Mouse (Mus musculus) heart, embryonic 11.5 days (tissue): ENCODE measurements around the gene Hck. TPM values are rescaled to one million over a fixed set of nuclear protein-coding genes. Genes with fewer than 3 reads are reported as not detected.

Experiments
- ATAC-seq: fragments of 200-750 bp; cut with Nextera tagmentation; replicated peaks from 2 replicates; pipeline ENCODE4 v1.8.0; 2017; ENCODE audit warnings: moderate library complexity; ENCODE audit not compliant: insufficient number of reproducible peaks, low FRiP score, low TSS enrichment
- H3K27ac ChIP-seq: fragments of 300-500 bp; sonication (generic); 2 replicates; pipeline ENCODE4 v1.5.1; 2014; ENCODE audit warnings: mild to moderate bottlenecking, low read depth, low read length
- H3K27me3 ChIP-seq: fragments of 300-500 bp; sonication (generic); 2 replicates; pipeline ENCODE4 v1.6.1; 2014; ENCODE audit warnings: mild to moderate bottlenecking, low read length, mixed read lengths; ENCODE audit not compliant: control insufficient read depth, insufficient read depth
- H3K36me3 ChIP-seq: fragments of 300-500 bp; sonication (generic); 2 replicates; pipeline ENCODE4 v1.6.1; 2014; ENCODE audit warnings: mild to moderate bottlenecking, low read length, moderate library complexity, mixed read lengths; ENCODE audit not compliant: control insufficient read depth, insufficient read depth
- H3K4me1 ChIP-seq: fragments of 300-500 bp; sonication (generic); 2 replicates; pipeline ENCODE4 v1.6.1; 2014; ENCODE audit warnings: low read length; ENCODE audit not compliant: control insufficient read depth, insufficient read depth
- H3K4me2 ChIP-seq: fragments of 300-500 bp; sonication (generic); 2 replicates; pipeline ENCODE4 v1.6.1; 2014; ENCODE audit warnings: mild to moderate bottlenecking, moderate library complexity
- H3K4me3 ChIP-seq: fragments of 300-500 bp; sonication (generic); 2 replicates; pipeline ENCODE4 v1.5.1; 2014; ENCODE audit warnings: low read depth, low read length
- H3K9ac ChIP-seq: fragments of 300-500 bp; sonication (generic); 2 replicates; pipeline ENCODE4 v1.6.1; 2014; ENCODE audit warnings: mild to moderate bottlenecking, low read depth, low read length, moderate library complexity
- H3K9me3 ChIP-seq: fragments of 300-500 bp; sonication (generic); replicated peaks from 2 replicates; pipeline ENCODE4 v1.6.1; 2016; ENCODE audit warnings: low read length; ENCODE audit not compliant: control insufficient read depth
- WGBS: fragments of 180-500 bp; shearing (Covaris S2); extraction: QIAGEN DNeasy Blood & Tissue Kit; methylation state at CpG from one replicate; pipeline ENCODE4 v1.1.7; 2014; ENCODE audit not compliant: insufficient replicate concordance; 5-methylcytosine and 5-hydroxymethylcytosine counted together
- polyA plus RNA-seq: library from polyadenylated mRNA; unstranded; fragments of >200 nt; fragmentation: Nextera tagmentation; extraction: Ambion mirVana; gene quantifications from 2 replicates; pipeline ENCODE4 v1.2.1, GENCODE M21; 2014

Gene Hck
- polyA plus RNA-seq, 1 experiment from 2014 or later, result 1.6 TPM

GRCm38 (mm10) chr2:153191242-153191641, 83.0 kb downstream of the Hck start:
- no peak overlapping the region for H3K9ac ChIP-seq
- H3K4me1 ChIP-seq, result no peaks in the 10 kb centered on the region
- H3K4me2 ChIP-seq, result no peak overlapping the region
- no peak overlapping the region for H3K4me3 ChIP-seq
- H3K27me3 ChIP-seq, result no peaks in the 10 kb centered on the region
- H3K9me3 ChIP-seq, result no peaks in the 10 kb centered on the region
- 70% methylated on average over 2 of the region's 2 CpGs for WGBS
- no peak overlapping the region for H3K27ac ChIP-seq
- H3K36me3 ChIP-seq, result peaks cover 52% of the 10 kb centered on the region
- ATAC-seq, result no peak

- 83% methylated on average over 3 of the region's 3 CpGs for WGBS
- no peak for ATAC-seq
- H3K9ac ChIP-seq, result no peak overlapping the region
- no peaks in the 10 kb centered on the region for H3K27me3 ChIP-seq
- peaks cover 41% of the 10 kb centered on the region for H3K36me3 ChIP-seq
- no peak overlapping the region for H3K4me2 ChIP-seq
- no peak overlapping the region for H3K27ac ChIP-seq
- no peaks in the 10 kb centered on the region for H3K9me3 ChIP-seq
- no peak overlapping the region for H3K4me3 ChIP-seq
- H3K4me1 ChIP-seq, result peaks cover 8% of the 10 kb centered on the region; the same call in 1 of the 2 replicates
Observed at GRCm38 (mm10) chr2:153194255-153194654, 86.0 kb downstream of the Hck start.

GRCm38 (mm10) chr2:153198485-153198884, 90.2 kb downstream of the Hck start:
- no peak for ATAC-seq
- Histone ChIP-seq H3K27ac (0 out of 2 replicates have a peak overlapping the region, but pooled peaks have one; percentile 12), H3K9ac (no peak overlapping the region), H3K36me3 (peaks cover 25% of the 10 kb centered on the region), H3K9me3 (no peaks in the 10 kb centered on the region), H3K4me1 (peaks cover 8% of the 10 kb centered on the region; the same call in 1 of the 2 replicates), H3K27me3 (no peaks in the 10 kb centered on the region), H3K4me3 (no peak overlapping the region), H3K4me2 (no peak overlapping the region)
- WGBS, result 36% methylated on average over 5 of the region's 5 CpGs

GRCm38 (mm10) chr2:153199114-153199513, 90.8 kb downstream of the Hck start:
- peaks cover 25% of the 10 kb centered on the region for H3K36me3 ChIP-seq
- H3K9me3 ChIP-seq, result no peaks in the 10 kb centered on the region
- no peak overlapping the region for H3K27ac ChIP-seq
- no peaks in the 10 kb centered on the region for H3K27me3 ChIP-seq
- H3K4me3 ChIP-seq, result no peak overlapping the region
- H3K4me1 ChIP-seq, result peaks cover 8% of the 10 kb centered on the region; the same call in 1 of the 2 replicates
- 72% methylated on average over 2 of the region's 2 CpGs for whole genome bisulfite sequencing
- no peak overlapping the region for H3K4me2 ChIP-seq
- no peak overlapping the region for H3K9ac ChIP-seq
- no peak for ATAC-seq

Other genes starting within 250 kb of the Hck start
- gene Mylk2, start 197.1 kb upstream of the Hck start, polyA plus RNA-seq, result not detected in 2 replicates
- 0.52 and 0.83 TPM in 2 replicates for gene Foxs1, start 175.3 kb upstream of the Hck start, polyA plus RNA-seq
- 0.07 TPM in 1 of 2 replicates, not detected in the other for gene Dusp15, start 156.8 kb upstream of the Hck start, polyA plus RNA-seq
- 0.76 TPM in 1 of 2 replicates, not detected in the other for gene Ttll9, start 146.0 kb upstream of the Hck start, polyA plus RNA-seq
- 60.8 and 75.6 TPM in 2 replicates for gene Pdrg1, start 93.0 kb upstream of the Hck start, polyA plus RNA-seq
- not detected in 2 replicates for gene Xkr7, start 76.6 kb upstream of the Hck start, polyA plus RNA-seq
- 5.2 and 6.1 TPM in 2 replicates for gene Ccm2l, start 42.5 kb upstream of the Hck start, polyA plus RNA-seq
- gene Tm9sf4, start 52.8 kb downstream of the Hck start, polyA plus RNA-seq, result 73.2 and 75.8 TPM in 2 replicates
- gene Tspyl3, start 117.0 kb downstream of the Hck start, polyA plus RNA-seq, result 4.8 and 5.6 TPM in 2 replicates
- 22.6 and 25.3 TPM in 2 replicates for gene Plagl2, start 133.0 kb downstream of the Hck start, polyA plus RNA-seq
- 5.8 and 6.6 TPM in 2 replicates for gene Pofut1, start 133.1 kb downstream of the Hck start, polyA plus RNA-seq
- gene Kif3b, start 182.9 kb downstream of the Hck start, polyA plus RNA-seq, result 3.6 TPM in 2 replicates
- 11.9 and 13.8 TPM in 2 replicates for gene Asxl1, start 237.4 kb downstream of the Hck start, polyA plus RNA-seq